Mouse (Mus musculus): ENCODE results near the gene Plscr2. TPM values are rescaled to one million over a fixed set of nuclear protein-coding genes. Genes with fewer than 3 reads are reported as not detected.

The Plscr2 gene
- total and polyA plus RNA-seq, 2 experiments, result 13.9 to 51.6 TPM

GRCm38 (mm10) chr9:92269829-92270404, 5.5 kb upstream of the Plscr2 start:
- DNase-seq (ENCODE audit: extremely low read depth, low read depth, low spot score), result no peak
- 92% methylated on average over 5 of the region's 5 CpGs for WGBS

GRCm38 (mm10) chr9:92270927-92271326, 4.5 kb upstream of the Plscr2 start:
- peak overlapping the region; percentile 47 for H3K27ac ChIP-seq (replicated peaks; ENCODE audit: insufficient read depth, low read depth, low read length)
- H3K79me2 ChIP-seq (ENCODE audit: control insufficient read depth, insufficient read depth, low read length), result peaks cover 2% of the 10 kb centered on the region; the same call in 1 of the 2 replicates
- no peak overlapping the region for H3K9ac ChIP-seq (ENCODE audit: low read depth, low read length)
- H3K4me1 ChIP-seq (ENCODE audit: control insufficient read depth, insufficient read depth, low read length), result peaks cover 36% of the 10 kb centered on the region
- peak; percentile 95 for DNase-seq (ENCODE audit: extremely low read depth, low read depth, low spot score)
- 27% methylated on average over 4 of the region's 4 CpGs for WGBS
- no peak overlapping the region for H3K4me3 ChIP-seq (ENCODE audit: insufficient read depth, low read depth, low read length)
- TF ChIP-seq CTCF (IDR thresholded peaks at IDR 0.05; ENCODE audit: low read depth, low read length) (no peak), POLR2A (IDR thresholded peaks at IDR 0.05; ENCODE audit: extremely low read depth, insufficient read depth, low read length) (no peak)
- peaks cover 3% of the 10 kb centered on the region; the same call in 1 of the 2 replicates for H3K36me3 ChIP-seq (ENCODE audit: control insufficient read depth, insufficient read depth, low read length)
- H3K27me3 ChIP-seq (ENCODE audit: control insufficient read depth, insufficient read depth, low read length), result no peaks in the 10 kb centered on the region

More at GRCm38 (mm10) chr9:92269829-92270404, 5.5 kb upstream of the Plscr2 start:
- Histone ChIP-seq H3K27ac (replicated peaks; ENCODE audit: insufficient read depth, low read depth, low read length) (no peak overlapping the region), H3K4me3 (ENCODE audit: insufficient read depth, low read depth, low read length) (no peak overlapping the region), H3K79me2 (ENCODE audit: control insufficient read depth, insufficient read depth, low read length) (peaks cover 2% of the 10 kb centered on the region; the same call in 1 of the 2 replicates), H3K27me3 (ENCODE audit: control insufficient read depth, insufficient read depth, low read length) (no peaks in the 10 kb centered on the region), H3K4me1 (ENCODE audit: control insufficient read depth, insufficient read depth, low read length) (peaks cover 30% of the 10 kb centered on the region), H3K9ac (ENCODE audit: low read depth, low read length) (no peak overlapping the region), H3K36me3 (ENCODE audit: control insufficient read depth, insufficient read depth, low read length) (peaks cover 3% of the 10 kb centered on the region; the same call in 1 of the 2 replicates)
- no peak for TF ChIP-seq CTCF (IDR thresholded peaks at IDR 0.05; ENCODE audit: low read depth, low read length)
- no peak for TF ChIP-seq POLR2A (IDR thresholded peaks at IDR 0.05; ENCODE audit: extremely low read depth, insufficient read depth, low read length)

GRCm38 (mm10) chr9:92272650-92273049, 2.8 kb upstream of the Plscr2 start:
- TF ChIP-seq POLR2A (IDR thresholded peaks at IDR 0.05; ENCODE audit: extremely low read depth, insufficient read depth, low read length) (no peak), CTCF (IDR thresholded peaks at IDR 0.05; ENCODE audit: low read depth, low read length) (no peak)
- H3K27ac ChIP-seq (replicated peaks; ENCODE audit: insufficient read depth, low read depth, low read length), result peak overlapping the region; percentile 71
- no peak overlapping the region for H3K4me3 ChIP-seq (ENCODE audit: insufficient read depth, low read depth, low read length)
- peaks cover 5% of the 10 kb centered on the region; the same call in 1 of the 2 replicates for H3K79me2 ChIP-seq (ENCODE audit: control insufficient read depth, insufficient read depth, low read length)
- peaks cover 28% of the 10 kb centered on the region for H3K4me1 ChIP-seq (ENCODE audit: control insufficient read depth, insufficient read depth, low read length)
- no peak overlapping the region for H3K9ac ChIP-seq (ENCODE audit: low read depth, low read length)
- H3K36me3 ChIP-seq (ENCODE audit: control insufficient read depth, insufficient read depth, low read length), result 0 out of 2 replicates have a peak, but pooled peaks cover 2% of the 10 kb centered on the region
- WGBS, result 35% methylated on average over 4 of the region's 4 CpGs
- DNase-seq (ENCODE audit: extremely low read depth, low read depth, low spot score), result peak; percentile 87
- no peaks in the 10 kb centered on the region for H3K27me3 ChIP-seq (ENCODE audit: control insufficient read depth, insufficient read depth, low read length)

GRCm38 (mm10) chr9:92273271-92273670, 2.1 kb upstream of the Plscr2 start:
- DNase-seq (ENCODE audit: extremely low read depth, low read depth, low spot score), result no peak
- Histone ChIP-seq H3K4me3 (ENCODE audit: insufficient read depth, low read depth, low read length) (no peak overlapping the region), H3K4me1 (ENCODE audit: control insufficient read depth, insufficient read depth, low read length) (peaks cover 28% of the 10 kb centered on the region), H3K27me3 (ENCODE audit: control insufficient read depth, insufficient read depth, low read length) (no peaks in the 10 kb centered on the region), H3K27ac (replicated peaks; ENCODE audit: insufficient read depth, low read depth, low read length) (peak overlapping the region; percentile 71), H3K9ac (ENCODE audit: low read depth, low read length) (no peak overlapping the region), H3K36me3 (ENCODE audit: control insufficient read depth, insufficient read depth, low read length) (0 out of 2 replicates have a peak, but pooled peaks cover 2% of the 10 kb centered on the region), H3K79me2 (ENCODE audit: control insufficient read depth, insufficient read depth, low read length) (peaks cover 6% of the 10 kb centered on the region; the same call in 1 of the 2 replicates)
- TF ChIP-seq CTCF (IDR thresholded peaks at IDR 0.05; ENCODE audit: low read depth, low read length) (no peak), POLR2A (IDR thresholded peaks at IDR 0.05; ENCODE audit: extremely low read depth, insufficient read depth, low read length) (no peak)
- WGBS, result 75% methylated on average over 2 of the region's 2 CpGs

GRCm38 (mm10) chr9:92273956-92274762, 1.2 kb upstream of the Plscr2 start:
- Histone ChIP-seq H3K4me3 (ENCODE audit: insufficient read depth, low read depth, low read length) (no peak overlapping the region), H3K79me2 (ENCODE audit: control insufficient read depth, insufficient read depth, low read length) (peaks cover 6% of the 10 kb centered on the region; the same call in 1 of the 2 replicates), H3K36me3 (ENCODE audit: control insufficient read depth, insufficient read depth, low read length) (0 out of 2 replicates have a peak, but pooled peaks cover 2% of the 10 kb centered on the region), H3K4me1 (ENCODE audit: control insufficient read depth, insufficient read depth, low read length) (peaks cover 28% of the 10 kb centered on the region), H3K9ac (ENCODE audit: low read depth, low read length) (no peak overlapping the region), H3K27ac (replicated peaks; ENCODE audit: insufficient read depth, low read depth, low read length) (peak overlapping the region; percentile 92), H3K27me3 (ENCODE audit: control insufficient read depth, insufficient read depth, low read length) (no peaks in the 10 kb centered on the region)
- DNase-seq (ENCODE audit: extremely low read depth, low read depth, low spot score), result peak; percentile 90
- WGBS, result 42% methylated on average over 6 of the region's 6 CpGs
- no peak for TF ChIP-seq CTCF (IDR thresholded peaks at IDR 0.05; ENCODE audit: low read depth, low read length)
- TF ChIP-seq POLR2A (IDR thresholded peaks at IDR 0.05; ENCODE audit: extremely low read depth, insufficient read depth, low read length), result no peak

Measured in liver, adult 2 months (tissue).